Comparison of ENCODE assay signal across 15 mouse cellular contexts in the genomic region with DNA sequence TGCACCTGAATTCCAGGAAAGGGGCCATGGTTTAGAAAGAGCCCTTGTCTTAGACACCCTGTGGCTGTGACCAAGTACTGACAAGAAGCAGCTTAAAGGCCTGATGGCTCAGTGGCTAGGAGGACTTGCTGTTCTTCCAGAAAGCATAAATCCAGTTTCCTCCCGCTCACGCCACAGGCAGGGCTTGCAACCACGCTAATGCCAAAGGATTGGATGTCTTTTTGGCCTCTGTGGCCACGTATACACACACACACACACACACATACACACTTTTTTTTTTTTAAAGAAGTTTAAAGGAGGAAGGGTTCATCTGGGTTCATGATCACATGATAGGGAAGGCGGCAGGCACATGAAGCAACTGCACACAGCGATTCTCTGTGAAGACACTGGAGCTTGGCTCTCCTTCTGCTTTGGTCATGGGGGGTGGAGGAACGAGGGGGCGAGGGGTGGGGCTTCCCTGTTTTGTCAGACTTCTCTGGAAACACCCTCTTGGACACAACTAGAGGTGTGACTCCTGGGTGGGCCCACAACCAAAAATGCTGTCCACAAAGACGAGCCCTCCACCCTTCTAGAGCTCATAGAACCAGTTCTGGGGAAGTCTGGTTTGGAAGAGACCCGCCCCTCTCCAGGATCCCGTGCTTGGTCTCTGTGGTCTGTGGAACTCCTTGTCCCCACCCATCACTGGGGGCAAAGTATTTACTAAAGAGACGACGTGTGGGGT. TPM values are rescaled to one million over a fixed set of nuclear protein-coding genes. Genes with fewer than 3 reads are reported as not detected.
DNase-seq lines count a peak whose midpoint lies in the region; ATAC-seq lines count a peak whose summit lies in the region.
"Had no signal": no experiment of that assay in that cellular context is flagged by ENCODE, and none has a peak within 500 bp of the region (broad histone marks: within the 10 kb centered on the region; RNA-seq: fewer than 3 reads in every experiment).

No protein-coding gene starts in this region.

- H3K27ac ChIP-seq in limb, embryonic 15.5 days: no peak overlapping the region
- no peak overlapping the region for H3K27ac ChIP-seq in limb, embryonic 10.5 days
- H3K27ac ChIP-seq: hindbrain, embryonic 15.5 days; neural tube, embryonic 15.5 days had no signal

- no peak overlapping the region for H3K4me3 ChIP-seq in limb, embryonic 15.5 days
- no peak overlapping the region for H3K4me3 ChIP-seq in limb, embryonic 10.5 days
- H3K4me3 ChIP-seq: hindbrain, embryonic 15.5 days; neural tube, embryonic 15.5 days had no signal

- 68% methylated on average over 13 of the region's 13 CpGs for WGBS in limb, embryonic 15.5 days
- 82% methylated on average over 13 of the region's 13 CpGs for WGBS in limb, embryonic 10.5 days

- H3K36me3 ChIP-seq in limb, embryonic 15.5 days: peaks cover 2% of the 10 kb centered on the region; the same call in 1 of the 2 replicates
- H3K36me3 ChIP-seq in limb, embryonic 10.5 days: peaks cover 13% of the 10 kb centered on the region
- H3K36me3 ChIP-seq: hindbrain, embryonic 15.5 days; neural tube, embryonic 15.5 days had no signal

- no peaks in the 10 kb centered on the region for H3K27me3 ChIP-seq in limb, embryonic 15.5 days
- H3K27me3 ChIP-seq in limb, embryonic 10.5 days (ENCODE audit: low read depth, poor library complexity, severe bottlenecking): peaks cover 9% of the 10 kb centered on the region; the same call in 1 of the 2 replicates
- H3K27me3 ChIP-seq: hindbrain, embryonic 15.5 days; neural tube, embryonic 15.5 days; Patski had no signal

- peak; percentile 71 for DNase-seq in gastrocnemius, adult 18-20 months (ENCODE audit: low spot score)
- no peak for DNase-seq in gastrocnemius, postnatal 4 days (ENCODE audit: low spot score in 2 of 2)
- DNase-seq in limb, embryonic 10.5 days (ENCODE audit: low spot score): no peak
- DNase-seq in adipocyte (ENCODE audit: low spot score): peak; percentile 74
- no peak for DNase-seq in right cerebral cortex, adult 18-20 months
- DNase-seq in adrenal gland, postnatal 4 days (ENCODE audit: low spot score in 2 of 2): no peak
- DNase-seq: cerebellum, postnatal 10 days; kidney, postnatal 4 days; right cerebral cortex, postnatal 25 days had no signal

- peaks cover 35% of the 10 kb centered on the region for H3K4me1 ChIP-seq in limb, embryonic 15.5 days
- peaks cover 38% of the 10 kb centered on the region for H3K4me1 ChIP-seq in limb, embryonic 10.5 days

- ATAC-seq in limb, embryonic 15.5 days (ENCODE audit: insufficient number of reproducible peaks, low FRiP score, low TSS enrichment, low read depth): 0 out of 2 replicates have a peak, but pooled peaks have one; percentile 31
- ATAC-seq in megakaryocyte, adult 5-6 weeks (ENCODE audit: poor library complexity, severe bottlenecking): peak; percentile 91
- ATAC-seq: midbrain, embryonic 16.5 days; Patski had no signal

- H3K9me3 ChIP-seq in limb, embryonic 15.5 days: no peaks in the 10 kb centered on the region
- no peaks in the 10 kb centered on the region for H3K9me3 ChIP-seq in limb, embryonic 10.5 days (replicated peaks)
- H3K9me3 ChIP-seq: hindbrain, embryonic 15.5 days; neural tube, embryonic 15.5 days had no signal

- H3K9ac ChIP-seq in limb, embryonic 15.5 days: no peak overlapping the region
- H3K9ac ChIP-seq: hindbrain, embryonic 15.5 days; neural tube, embryonic 15.5 days had no signal

- H3K4me2 ChIP-seq in limb, embryonic 15.5 days: no peak overlapping the region
- H3K4me2 ChIP-seq: hindbrain, embryonic 15.5 days; neural tube, embryonic 15.5 days had no signal

RNA-seq across cellular contexts. Expression of gene Sec14l1, which starts 26.5 kb away (rescaled TPM):
- 10 to 100 TPM; 52.1 to 53.3 TPM for total RNA-seq in gastrocnemius, adult 18-20 months (2021)
- total RNA-seq in gastrocnemius, postnatal 4 days (2021): 100 to 1,000 TPM; 134 to 144 TPM
- polyA plus RNA-seq in limb, embryonic 15.5 days (2015; fragmentation: Nextera tagmentation; extraction: Ambion mirVana): 59.2 and 69.7 TPM in 2 replicates
- 40.1 and 47.8 TPM in 2 replicates for polyA plus RNA-seq in limb, embryonic 10.5 days (2016; fragmentation: Nextera tagmentation; extraction: Ambion mirVana)
- 24.3 and 29.1 TPM in 2 replicates for total RNA-seq in megakaryocyte, adult 5-6 weeks (2015)
- total RNA-seq in megakaryocyte, adult 5-6 weeks (2017): 32.3 and 41.7 TPM in 2 replicates
- 100 to 1,000 TPM; 171 to 174 TPM for total RNA-seq in adrenal gland, postnatal 4 days (2021)

Comparison
In these comparisons a context has a peak if more than half of its experiments do, and no peak if none do; other contexts are left out.
1. DNase-seq: peak in gastrocnemius, adult 18-20 months (single experiment) and adipocyte (single experiment); none in gastrocnemius, postnatal 4 days (0 of 2), limb, embryonic 10.5 days (single experiment), right cerebral cortex, adult 18-20 months (single experiment) and adrenal gland, postnatal 4 days (0 of 2).